Mouse (Mus musculus) stomach, postnatal 0 days (tissue): ENCODE measurements around the gene Fam227b.

Experiments
- CTCF ChIP-seq: IDR thresholded peaks from 2 replicates; pipeline ENCODE4 v1.5.1; 2016; ENCODE audit warnings: antibody characterized with exemption, low read depth, mild to moderate bottlenecking, moderate library complexity
- EP300 ChIP-seq: optimal IDR thresholded peaks from 2 replicates; pipeline ENCODE3; 2016; ENCODE audit warnings: antibody characterized with exemption

DNA sequence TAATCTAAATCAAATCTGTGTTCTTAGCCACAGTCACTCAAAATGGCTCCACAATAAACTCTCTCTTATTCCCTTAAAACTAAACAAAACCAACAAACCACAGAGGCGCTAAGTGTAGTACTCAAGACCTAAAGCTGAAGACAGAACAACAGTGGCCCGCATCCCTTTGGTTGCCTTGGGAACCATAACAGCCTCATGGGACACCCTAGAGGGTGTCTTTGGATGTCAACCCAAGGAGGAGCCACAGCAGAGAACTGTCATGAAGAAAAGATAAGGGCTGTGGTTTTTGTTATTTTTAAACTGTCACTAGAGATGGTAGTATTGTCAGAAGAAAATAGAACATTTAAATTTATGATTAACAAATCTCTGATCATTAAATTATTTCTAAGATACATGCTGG lies 145.1 kb downstream of the Fam227b start:
- TF ChIP-seq EP300 (no peak), CTCF (no peak)
